Mouse (Mus musculus): ENCODE measurements around the gene Ccdc34. TPM values are rescaled to one million over a fixed set of nuclear protein-coding genes. Genes with fewer than 3 reads are reported as not detected.

Ccdc34 gene
- total RNA-seq, 2 experiments from 2014 or later, result 2.5 to 3.2 TPM

DNA sequence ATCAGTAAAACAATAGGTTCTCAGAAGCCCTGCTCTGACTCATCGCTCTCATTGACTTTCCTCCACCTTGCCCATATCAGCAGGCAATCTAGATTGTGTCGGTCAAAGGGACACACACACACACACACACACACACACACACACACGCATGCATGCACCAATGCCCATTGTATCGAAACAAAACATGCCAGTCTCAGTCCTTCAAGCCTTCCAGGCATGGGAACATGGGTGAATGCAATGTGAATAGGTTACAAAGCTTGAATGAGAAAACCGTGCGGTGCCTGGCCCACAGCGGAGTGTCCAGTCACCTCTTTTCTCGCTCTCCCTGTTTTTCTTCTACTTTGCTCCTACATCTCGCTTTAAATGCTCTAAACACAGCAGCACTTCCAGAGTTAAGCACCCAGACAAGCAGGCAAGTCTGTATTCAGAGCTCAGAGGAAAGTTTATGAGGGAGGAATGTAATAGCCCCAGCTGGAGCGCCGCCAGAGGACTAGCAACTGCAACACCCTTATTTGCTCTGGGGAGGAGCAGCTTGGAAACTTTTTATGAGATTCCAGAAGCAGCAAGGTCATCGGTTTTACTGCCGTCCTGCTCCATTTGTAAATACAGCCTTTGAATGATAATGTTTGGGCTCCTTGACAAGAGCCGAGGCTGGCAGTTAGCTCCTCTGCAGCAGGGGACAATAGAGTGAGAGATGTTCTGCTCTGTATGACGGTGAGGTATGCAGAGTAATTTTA is 174.5 kb downstream of the Ccdc34 start:
- TF ChIP-seq CTCF (IDR thresholded peaks at IDR 0.05), result no peak
- DNase-seq, result peak; percentile 93
- H3K27ac ChIP-seq, result peak overlapping the region; percentile 72
- intact Hi-C loops (cut with DNase I), result no loop called here
- peak overlapping the region; percentile 57 for H3K4me3 ChIP-seq

DNA sequence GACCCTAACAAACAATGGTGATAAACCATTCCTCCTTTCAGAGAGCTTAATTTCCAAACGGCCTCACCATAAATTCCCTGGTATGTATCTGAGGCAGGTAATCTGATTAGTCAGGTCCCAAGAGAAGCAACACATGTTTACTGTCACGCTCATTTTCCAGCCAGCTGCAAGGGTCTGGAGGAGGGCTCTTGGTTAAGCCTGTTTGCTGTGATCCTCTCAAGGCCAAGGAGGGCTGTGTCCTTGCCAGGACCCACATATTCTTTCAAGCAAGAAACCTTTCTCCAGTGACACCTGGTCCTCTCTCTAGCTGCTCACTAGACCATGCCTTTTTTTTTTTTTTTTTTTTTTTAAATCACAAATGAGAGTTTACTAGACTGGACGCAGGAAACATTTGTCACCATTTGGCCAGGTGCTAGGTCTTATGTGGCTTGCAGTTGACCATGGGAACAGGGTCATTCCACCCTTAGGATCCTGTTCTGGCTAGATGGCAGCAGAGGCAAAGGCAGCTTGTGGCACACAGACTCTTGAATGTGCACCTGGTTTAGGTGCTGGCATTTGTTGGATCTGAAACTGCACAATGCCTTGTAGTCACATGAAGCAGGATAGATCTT is 175.2 kb downstream of the Ccdc34 start:
- TF ChIP-seq CTCF (IDR thresholded peaks at IDR 0.05), result no peak
- peak overlapping the region; percentile 72 for H3K27ac ChIP-seq
- intact Hi-C loops (cut with DNase I), result no loop called here
- H3K4me3 ChIP-seq, result peak overlapping the region; percentile 57
- DNase-seq, result no peak

DNA sequence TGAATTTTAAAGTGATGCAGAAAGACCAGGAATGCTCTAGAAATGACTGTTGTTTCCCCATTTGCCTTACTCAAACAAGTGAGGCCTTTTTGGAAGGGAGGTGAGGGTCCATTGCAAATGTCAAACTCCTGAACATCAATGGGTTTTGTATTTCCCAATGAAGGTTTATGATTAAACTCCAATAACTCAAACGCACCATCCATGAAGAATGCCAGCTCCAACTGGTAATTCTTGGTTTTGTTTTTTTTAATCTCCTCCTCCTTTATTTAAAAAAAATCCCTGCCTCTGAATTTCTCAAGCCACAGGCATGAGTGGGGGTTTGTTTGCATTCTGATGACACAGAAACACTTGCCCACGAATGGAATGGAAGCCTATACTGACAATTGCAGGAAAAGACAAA is 178.9 kb downstream of the Ccdc34 start:
- no peak for TF ChIP-seq CTCF (IDR thresholded peaks at IDR 0.05)
- intact Hi-C loops (cut with DNase I), result no loop called here
- DNase-seq, result no peak
- no peak overlapping the region for H3K4me3 ChIP-seq
- H3K27ac ChIP-seq, result no peak overlapping the region

DNA sequence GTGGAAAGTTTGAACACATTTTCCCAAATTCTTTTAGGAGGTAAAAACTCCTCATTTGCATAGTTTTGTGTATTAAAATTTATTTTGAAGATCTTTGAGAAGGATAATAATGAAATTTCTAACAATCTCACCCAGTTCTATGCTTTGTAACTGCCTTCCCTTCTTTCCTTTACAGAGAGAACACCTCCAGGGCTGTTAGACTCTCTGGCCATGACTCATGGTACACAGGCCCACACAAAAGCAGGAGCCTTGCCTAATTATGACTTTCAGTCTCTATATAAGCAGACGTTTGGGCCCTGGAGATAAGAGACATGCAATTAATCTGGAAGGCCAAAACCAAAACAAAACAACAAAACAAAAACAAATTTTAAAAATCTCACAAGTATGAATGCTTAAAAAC is 182.0 kb downstream of the Ccdc34 start:
- TF ChIP-seq CTCF (IDR thresholded peaks at IDR 0.05), result no peak
- intact Hi-C loops (cut with DNase I), result no loop called here
- DNase-seq, result no peak
- Histone ChIP-seq H3K4me3 (no peak overlapping the region), H3K27ac (no peak overlapping the region)

DNA sequence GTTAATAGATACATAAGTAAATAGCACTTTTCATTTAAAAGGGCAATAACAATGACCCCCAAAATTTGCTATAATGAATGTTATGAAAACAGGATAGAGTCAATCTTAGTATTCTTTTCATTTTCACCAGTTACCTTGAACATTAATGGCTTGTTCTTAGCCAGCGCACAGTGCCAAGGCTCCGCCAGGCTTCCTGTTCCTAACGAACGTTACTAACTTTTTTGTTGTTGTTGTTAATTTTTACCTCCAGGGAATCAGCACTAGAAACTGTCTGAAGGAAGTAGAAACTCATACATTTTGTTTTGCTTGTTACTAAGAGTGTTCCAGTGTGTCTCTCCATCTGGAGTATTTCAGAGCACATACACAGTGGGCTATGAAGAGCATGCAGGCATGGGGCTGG is 184.2 kb downstream of the Ccdc34 start:
- H3K27ac ChIP-seq, result no peak overlapping the region

DNA sequence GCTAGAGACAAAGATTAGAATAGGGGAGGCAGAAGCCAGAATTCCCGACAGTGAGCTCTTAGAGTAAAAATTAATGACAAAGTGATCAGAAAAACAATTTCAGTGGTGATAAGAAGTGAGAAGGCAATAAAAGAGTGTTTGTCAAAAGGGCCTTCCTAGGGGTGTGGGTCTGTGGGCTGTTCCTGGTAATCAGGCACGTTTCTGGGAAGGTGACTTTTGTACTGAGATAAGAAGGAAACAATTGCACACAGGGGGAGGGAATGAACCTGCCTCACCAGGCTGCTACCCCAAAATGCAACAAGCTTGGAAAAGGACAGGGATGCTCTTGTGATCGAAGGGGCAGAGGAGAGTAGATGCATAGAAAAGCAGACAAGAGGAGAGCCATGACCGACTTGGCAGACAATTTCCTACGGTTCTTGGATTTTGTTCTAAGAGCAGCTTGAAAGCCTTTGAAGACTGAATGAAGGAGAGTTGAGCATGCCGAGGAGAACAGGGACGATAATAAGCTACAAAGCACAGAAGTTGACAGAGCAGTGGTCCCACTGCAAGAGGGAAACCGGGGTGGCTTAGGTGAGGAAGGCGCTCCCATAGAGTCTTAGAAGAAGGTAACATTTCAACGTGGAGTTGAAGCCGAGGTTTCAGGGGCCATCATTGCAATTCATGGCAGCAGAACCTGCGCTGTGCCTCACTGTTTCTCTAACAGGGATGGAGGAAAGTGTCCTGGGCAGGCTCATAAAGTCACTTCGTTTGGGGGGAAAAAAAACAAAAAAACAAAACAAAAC is 185.3 kb downstream of the Ccdc34 start:
- no peak for DNase-seq
- TF ChIP-seq CTCF (IDR thresholded peaks at IDR 0.05), result no peak
- no peak overlapping the region for H3K27ac ChIP-seq
- H3K4me3 ChIP-seq, result no peak overlapping the region
- intact Hi-C loops (cut with DNase I), result no loop called here

More for the DNA sequence above, 184.2 kb downstream of the Ccdc34 start:
- DNase-seq, result no peak
- TF ChIP-seq CTCF (IDR thresholded peaks at IDR 0.05), result no peak
- intact Hi-C loops (cut with DNase I), result no loop called here
- H3K4me3 ChIP-seq, result no peak overlapping the region

DNA sequence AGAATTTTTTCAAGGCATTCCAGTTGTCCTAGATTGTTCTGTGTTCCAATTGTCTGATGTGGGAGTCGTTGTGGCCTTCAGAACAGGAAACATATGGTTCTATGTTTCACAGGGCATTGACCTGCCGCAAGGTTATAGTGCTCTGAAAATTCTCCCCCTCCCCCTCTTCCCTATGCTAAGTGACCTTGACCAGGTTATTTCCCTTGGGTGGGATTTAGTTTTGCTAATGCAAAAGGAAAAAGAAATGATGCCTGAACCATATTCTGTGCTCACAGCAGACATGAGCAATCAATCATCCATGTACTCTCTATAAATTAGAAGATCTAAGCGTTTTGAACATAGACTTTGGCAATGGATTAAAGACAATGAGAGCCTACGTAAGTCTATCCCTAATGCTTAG is 186.6 kb downstream of the Ccdc34 start:
- intact Hi-C loops (cut with DNase I), result loop anchor here (1.0 kb wide), 1 partner anchor 186 kb away; no protein-coding TSS in a partner anchor
- DNase-seq, result no peak
- no peak overlapping the region for H3K4me3 ChIP-seq
- no peak for TF ChIP-seq CTCF (IDR thresholded peaks at IDR 0.05)
- no peak overlapping the region for H3K27ac ChIP-seq

DNA sequence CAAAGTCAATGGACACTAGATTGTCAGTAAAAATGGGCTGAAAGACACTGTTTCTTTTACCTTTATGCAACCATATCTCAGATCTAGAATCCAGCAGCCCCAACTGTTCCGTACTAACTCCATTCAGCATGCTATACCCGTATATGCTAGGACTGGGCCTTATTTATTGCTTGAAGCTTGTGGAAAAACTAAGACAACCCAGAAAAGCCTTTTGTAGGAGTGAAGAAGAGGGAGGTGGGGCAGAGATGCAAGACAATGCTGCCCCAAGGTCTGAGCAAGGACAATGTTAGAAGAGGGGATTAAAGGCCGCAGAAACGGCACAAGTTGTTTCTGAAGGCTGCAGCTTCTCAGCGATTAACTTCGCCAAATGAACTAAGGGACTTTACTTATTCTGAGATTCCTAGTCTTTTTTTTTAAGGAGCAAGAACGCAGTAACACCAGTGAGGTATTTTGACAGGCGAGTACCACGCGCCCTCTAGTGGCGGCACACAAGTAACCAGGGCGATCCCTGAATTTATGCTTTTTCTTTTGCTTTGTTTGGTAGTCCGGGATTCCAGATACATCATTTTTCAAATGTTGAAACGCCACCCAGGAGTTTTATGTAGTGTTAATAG is 187.2 kb downstream of the Ccdc34 start:
- peak; percentile 97 for TF ChIP-seq CTCF (IDR thresholded peaks at IDR 0.05)
- Histone ChIP-seq H3K27ac (no peak overlapping the region), H3K4me3 (no peak overlapping the region)
- intact Hi-C loops (cut with DNase I), result loop anchor here (1.0 kb wide), 3 partner anchors 142 to 301 kb away; no protein-coding TSS in a partner anchor
- DNase-seq, result peak; percentile 78

DNA sequence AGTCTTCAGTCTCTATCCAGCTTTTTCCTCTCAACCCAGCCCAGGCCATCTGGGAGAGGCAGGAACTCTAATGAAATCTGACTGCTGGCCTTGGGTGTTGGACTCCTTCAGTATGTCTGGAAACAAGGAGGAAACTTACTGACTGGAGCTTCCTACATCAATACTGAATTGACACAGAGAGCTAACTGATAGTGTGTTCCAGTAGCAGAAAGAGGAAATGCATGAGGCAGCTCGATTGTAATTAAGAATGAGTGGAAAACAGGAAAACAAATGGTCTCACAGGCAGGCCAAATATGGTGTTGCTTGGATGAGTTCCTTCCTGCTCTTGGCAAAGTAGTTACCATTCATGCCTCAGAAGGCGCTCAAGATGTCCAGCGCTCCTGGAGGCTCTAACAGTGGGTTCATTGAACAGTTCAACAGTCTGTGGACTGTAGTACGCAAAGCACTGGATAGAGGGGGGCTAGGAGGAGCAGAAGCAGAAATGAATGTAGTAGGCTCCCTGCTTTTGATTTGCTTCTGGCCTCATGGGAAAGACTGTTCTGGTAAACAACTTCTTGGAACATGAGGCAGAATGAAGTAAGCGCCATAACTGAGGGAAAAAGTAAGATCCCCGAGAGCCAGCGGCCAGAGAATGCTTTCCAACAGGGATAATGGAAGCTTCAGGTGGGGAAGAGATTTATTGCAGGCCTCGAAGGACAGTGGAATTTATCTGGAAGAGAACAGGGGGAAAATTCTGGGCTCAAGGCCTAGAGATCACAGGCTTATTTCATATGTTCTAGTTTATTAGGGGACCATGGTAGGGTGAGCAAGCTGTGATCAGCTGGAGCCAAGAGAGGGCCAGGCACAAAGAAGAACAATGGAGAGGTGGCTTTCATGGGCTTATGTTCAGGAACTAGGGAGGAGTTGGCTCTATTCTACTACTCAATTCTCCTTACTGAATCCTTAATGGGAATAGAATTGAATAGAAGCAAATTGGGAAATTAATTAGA is 193.2 kb downstream of the Ccdc34 start:
- intact Hi-C loops (cut with DNase I), result no loop called here
- no peak for TF ChIP-seq CTCF (IDR thresholded peaks at IDR 0.05)
- peak; percentile 54 for DNase-seq
- Histone ChIP-seq H3K4me3 (no peak overlapping the region), H3K27ac (peak overlapping the region; percentile 79)

DNA sequence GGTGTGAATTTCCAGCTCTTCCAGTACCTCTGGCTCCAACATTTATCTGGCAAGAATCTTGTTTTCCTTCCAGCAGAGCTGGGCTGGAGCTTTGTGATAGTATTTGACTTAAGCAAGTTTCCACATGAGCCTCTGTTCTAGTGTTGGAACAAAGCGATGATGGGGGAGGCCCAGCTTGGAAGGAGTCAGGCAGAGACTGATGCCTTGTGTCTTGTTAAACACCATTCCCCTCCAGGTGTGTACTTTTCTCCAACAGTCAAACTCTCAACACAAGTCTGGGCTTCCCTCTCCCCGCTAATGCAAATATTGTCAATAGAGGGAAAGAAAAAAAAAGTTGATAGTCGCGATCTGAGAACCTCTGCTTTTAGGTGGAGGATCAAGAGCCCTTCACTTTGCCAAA is 196.7 kb downstream of the Ccdc34 start:
- Histone ChIP-seq H3K27ac (peak overlapping the region; percentile 24; the same call in 1 of the 2 replicates), H3K4me3 (no peak overlapping the region)
- no peak for TF ChIP-seq CTCF (IDR thresholded peaks at IDR 0.05)
- intact Hi-C loops (cut with DNase I), result no loop called here
- peak; percentile 22 for DNase-seq

DNA sequence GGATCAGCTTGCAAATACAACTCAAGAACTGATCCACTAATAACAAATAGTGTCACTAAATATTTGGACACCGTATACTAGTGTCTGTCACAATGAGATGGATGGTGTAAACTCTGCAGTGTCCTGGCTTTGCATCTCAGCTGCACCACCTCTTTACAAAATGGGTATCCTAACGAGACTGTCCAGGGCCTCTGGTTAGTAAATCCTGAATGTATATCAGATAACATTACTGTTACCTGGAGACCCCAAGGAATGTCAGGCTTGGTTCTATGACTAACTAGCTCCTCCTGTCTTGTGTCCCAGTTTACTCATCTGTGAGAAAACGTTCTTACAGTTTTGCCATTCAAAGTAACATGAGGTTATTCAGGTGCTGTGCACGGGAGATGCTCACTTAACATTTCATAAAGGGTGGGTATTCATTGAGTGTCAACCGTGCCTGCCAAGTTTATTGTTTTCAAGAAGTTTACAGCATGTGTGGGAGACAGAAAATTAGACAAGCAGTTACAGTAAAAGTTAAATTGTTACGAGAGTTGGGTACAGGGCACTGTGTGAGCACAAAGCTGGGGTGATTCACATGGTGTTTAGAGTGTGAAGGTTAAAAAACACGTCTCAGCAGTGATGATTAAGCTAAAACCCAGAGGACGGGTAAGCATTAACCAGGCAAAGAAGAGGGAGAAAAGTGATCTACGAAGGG is 197.5 kb downstream of the Ccdc34 start:
- no peak overlapping the region for H3K4me3 ChIP-seq
- TF ChIP-seq CTCF (IDR thresholded peaks at IDR 0.05), result no peak
- no peak for DNase-seq
- no peak overlapping the region for H3K27ac ChIP-seq
- intact Hi-C loops (cut with DNase I), result no loop called here

Data from gastrocnemius, adult 2 months (tissue).